Mouse (Mus musculus): Measurements from ENCODE around the gene Dusp10. TPM values are rescaled to one million over a fixed set of nuclear protein-coding genes. Genes with fewer than 3 reads are reported as not detected.

Gene Dusp10
- 3.5 and 16.2 TPM in 2 replicates for polyA plus RNA-seq (2012; ENCODE audit: low replicate concordance)

DNA sequence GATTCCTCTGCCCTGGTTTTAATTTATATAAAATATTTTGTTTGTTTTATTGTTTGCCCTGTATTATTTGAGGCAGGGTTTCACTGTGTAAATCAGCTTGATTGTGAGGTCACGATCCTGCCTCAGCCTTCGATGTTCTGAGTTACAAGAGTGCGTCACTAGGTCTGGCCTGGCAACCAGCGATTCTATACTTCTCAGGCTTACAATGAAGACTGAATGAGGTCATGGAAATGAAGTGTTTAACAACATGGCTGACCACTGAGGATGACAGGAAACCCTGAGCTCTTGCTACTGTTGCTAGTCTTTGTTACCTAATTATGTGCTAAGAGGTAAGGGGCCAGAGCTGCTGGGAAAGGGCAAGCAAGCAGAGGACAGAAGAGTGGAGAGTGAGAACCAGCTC lies at the start of gene Dusp10:
Gene Dusp10, plus strand, starts transcription at position 197 of the 400 bp plus-strand sequence.

DNA sequence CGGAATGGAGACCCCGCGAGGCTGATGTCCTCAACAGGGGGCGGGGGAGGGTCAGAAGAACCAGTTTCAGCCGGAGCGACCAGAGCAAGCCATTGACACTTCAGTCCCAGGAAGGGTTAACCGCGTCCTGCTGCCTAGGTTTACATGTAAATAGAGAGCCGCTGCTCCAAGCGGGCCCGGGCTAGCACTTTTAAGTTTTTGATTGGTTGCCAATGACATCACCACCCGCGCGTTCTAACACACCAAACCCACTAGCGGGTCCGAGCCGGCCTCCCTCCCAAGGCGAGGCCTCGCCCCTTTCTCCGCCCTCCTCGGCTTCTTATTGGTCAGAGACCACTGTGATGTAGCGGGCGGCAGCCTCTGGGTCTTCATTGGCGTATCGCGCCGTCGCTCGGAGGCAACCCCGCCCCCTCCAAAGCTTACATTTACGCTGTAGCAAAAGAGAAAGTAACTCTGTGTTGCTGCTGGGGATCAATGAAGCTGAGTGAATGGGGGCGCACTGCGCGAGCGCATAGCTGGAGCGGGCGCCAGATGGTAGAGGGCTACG lies 21.0 kb downstream of the Dusp10 start, which contains the start of gene 1700056E22Rik:
Gene 1700056E22Rik, minus strand, starts transcription at position 291 of the 547 bp plus-strand sequence.

Other genes starting within 250 kb of the Dusp10 start
- 10.3 and 24.9 TPM in 2 replicates for gene 1700056E22Rik, start 21.0 kb downstream of the Dusp10 start, polyA plus RNA-seq (2012; ENCODE audit: low replicate concordance)